Mouse (Mus musculus) heart, adult 2 months (tissue): Measurements from ENCODE around the gene Prrt2. TPM values are rescaled to one million over a fixed set of nuclear protein-coding genes. Genes with fewer than 3 reads are reported as not detected.

Source experiments
- DNase-seq, 2 experiments: peaks; one replicate each; pipeline ENCODE4 v3.0.0; 2021
- H3K27ac ChIP-seq: fragments of 200-600 bp; 2 replicates; pipeline ENCODE4 v1.8.1; 2022
- H3K27me3 ChIP-seq: fragments of 200-500 bp; 2 replicates; pipeline ENCODE4 v1.6.1; 2012; ENCODE audit warnings: mild to moderate bottlenecking, low read length, inconsistent platforms, mixed read lengths; ENCODE audit not compliant: control insufficient read depth, insufficient read depth
- H3K36me3 ChIP-seq: fragments of 200-500 bp; 2 replicates; pipeline ENCODE4 v1.6.1; 2012; ENCODE audit warnings: low read length, inconsistent platforms; ENCODE audit not compliant: control insufficient read depth, insufficient read depth
- H3K4me1 ChIP-seq: fragments of 200-500 bp; 2 replicates; pipeline ENCODE4 v1.6.1; 2011; ENCODE audit warnings: low read length; ENCODE audit not compliant: control insufficient read depth, insufficient read depth
- H3K4me3 ChIP-seq: fragments of 200-600 bp; 2 replicates; pipeline ENCODE4 v1.8.1; 2022
- H3K79me2 ChIP-seq: fragments of 200-500 bp; replicated peaks from 2 replicates; pipeline ENCODE4 v1.6.1; 2012; ENCODE audit warnings: mild to moderate bottlenecking, inconsistent platforms, low read length, moderate library complexity, mixed read lengths; ENCODE audit not compliant: control insufficient read depth, insufficient read depth
- H3K9ac ChIP-seq: fragments of 200-500 bp; 2 replicates; pipeline ENCODE4 v1.6.1; 2012; ENCODE audit warnings: low read depth, mild to moderate bottlenecking, control low read depth, inconsistent platforms, low read length, mixed read lengths
- CTCF ChIP-seq: fragments of 200-600 bp; IDR thresholded peaks from 2 replicates; pipeline ENCODE4 v1.8.1; 2022; ENCODE audit warnings: antibody characterized with exemption, mild to moderate bottlenecking, moderate library complexity
- EP300 ChIP-seq: fragments of 200-500 bp; IDR thresholded peaks from 2 replicates; pipeline ENCODE4 v1.6.1; 2011; ENCODE audit warnings: low read depth, low read length, control low read depth; ENCODE audit not compliant: insufficient read depth
- POLR2A ChIP-seq: fragments of 200-500 bp; IDR thresholded peaks from 2 replicates; pipeline ENCODE4 v1.6.1; 2011; ENCODE audit warnings: mild to moderate bottlenecking, low read depth, low read length, control low read depth; ENCODE audit not compliant: insufficient read depth
- WGBS: fragments of 180-500 bp; shearing (Covaris S2); methylation state at CpG from one replicate; pipeline ENCODE4 v1.1.7; 2018; 5-methylcytosine and 5-hydroxymethylcytosine counted together
- intact Hi-C: fragments of 180-260 bp; cut with DNase I; formaldehyde crosslinking; loops from one replicate; pipeline ENCODE4 v1.15.1; 2025
- polyA plus RNA-seq: library from polyadenylated mRNA; depleted of rRNA; stranded (reverse); fragments of >200 nt; gene quantifications from 2 replicates; pipeline ENCODE4 v1.2.3, GENCODE M21; 2012
- total RNA-seq, 2 experiments: library from RNA; stranded (reverse); gene quantifications; 2 replicates each; pipeline ENCODE4 v1.2.3; 2021

Prrt2 gene
- total and polyA plus RNA-seq, 3 experiments = 0.63 to 5.7 (median 0.77) TPM

- DNase-seq = no peak
- no peak overlapping the region for H3K9ac ChIP-seq
- H3K36me3 ChIP-seq = no peaks in the 10 kb centered on the region
- H3K27ac ChIP-seq = no peak overlapping the region
- TF ChIP-seq EP300 (no peak), POLR2A (no peak), CTCF (no peak)
- intact Hi-C loops = no loop called here
- H3K4me1 ChIP-seq = peaks cover 8% of the 10 kb centered on the region
- H3K4me3 ChIP-seq = no peak overlapping the region
- 67% methylated on average over 1 of the region's 1 CpGs for WGBS
- no peaks in the 10 kb centered on the region for H3K79me2 ChIP-seq
- H3K27me3 ChIP-seq = no peaks in the 10 kb centered on the region
These were observed 10.2 kb upstream of the Prrt2 start for GRCm38 (mm10) chr7:127031244-127031643.

- WGBS = 97% methylated on average over 1 of the region's 1 CpGs
- intact Hi-C loops = no loop called here
- H3K79me2 ChIP-seq = no peaks in the 10 kb centered on the region
- TF ChIP-seq EP300 (no peak), CTCF (no peak), POLR2A (no peak)
- H3K36me3 ChIP-seq = no peaks in the 10 kb centered on the region
- no peak overlapping the region for H3K4me3 ChIP-seq
- H3K4me1 ChIP-seq = peaks cover 8% of the 10 kb centered on the region
- H3K9ac ChIP-seq = no peak overlapping the region
- no peak overlapping the region for H3K27ac ChIP-seq
- H3K27me3 ChIP-seq = no peaks in the 10 kb centered on the region
- no peak for DNase-seq
These were observed 9.2 kb upstream of the Prrt2 start for GRCm38 (mm10) chr7:127030172-127030571.

DNA sequence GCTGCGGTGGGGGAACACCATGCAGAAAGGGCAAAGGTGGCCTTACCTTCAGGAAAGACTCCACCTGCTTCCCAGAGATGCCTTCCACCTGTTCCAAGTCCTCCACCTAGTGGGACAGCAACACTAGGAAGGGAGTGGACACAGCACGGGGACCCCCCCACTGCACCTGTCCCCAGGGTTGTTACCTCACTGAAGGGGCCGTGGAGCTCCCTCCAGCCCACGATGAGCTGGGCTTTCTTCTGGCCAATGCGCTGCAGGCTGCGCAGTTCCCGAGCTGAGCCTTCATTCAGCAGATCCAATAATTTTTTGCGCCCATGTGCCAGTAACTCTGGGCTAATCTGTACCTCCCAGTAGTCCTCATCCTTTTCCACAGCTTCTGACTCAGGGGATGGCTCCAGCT lies 6.9 kb upstream of the Prrt2 start:
- no peak for TF ChIP-seq EP300
- TF ChIP-seq CTCF = no peak
- TF ChIP-seq POLR2A = no peak
- peak overlapping the region; percentile 83 for H3K4me3 ChIP-seq
- H3K27ac ChIP-seq = peak overlapping the region; percentile 87
- intact Hi-C loops = loop anchor here (1.0 to 5.0 kb wide), 3 partner anchors 131 to 269 kb away; partner anchors contain the start of genes Mapk3 and Taok2
- peaks cover 3% of the 10 kb centered on the region; the same call in 1 of the 2 replicates for H3K36me3 ChIP-seq
- H3K4me1 ChIP-seq = peaks cover 9% of the 10 kb centered on the region
- no peaks in the 10 kb centered on the region for H3K79me2 ChIP-seq
- 56% methylated on average over 8 of the region's 8 CpGs for WGBS
- no peak for DNase-seq
- peak overlapping the region; percentile 76 for H3K9ac ChIP-seq
- no peaks in the 10 kb centered on the region for H3K27me3 ChIP-seq

DNA sequence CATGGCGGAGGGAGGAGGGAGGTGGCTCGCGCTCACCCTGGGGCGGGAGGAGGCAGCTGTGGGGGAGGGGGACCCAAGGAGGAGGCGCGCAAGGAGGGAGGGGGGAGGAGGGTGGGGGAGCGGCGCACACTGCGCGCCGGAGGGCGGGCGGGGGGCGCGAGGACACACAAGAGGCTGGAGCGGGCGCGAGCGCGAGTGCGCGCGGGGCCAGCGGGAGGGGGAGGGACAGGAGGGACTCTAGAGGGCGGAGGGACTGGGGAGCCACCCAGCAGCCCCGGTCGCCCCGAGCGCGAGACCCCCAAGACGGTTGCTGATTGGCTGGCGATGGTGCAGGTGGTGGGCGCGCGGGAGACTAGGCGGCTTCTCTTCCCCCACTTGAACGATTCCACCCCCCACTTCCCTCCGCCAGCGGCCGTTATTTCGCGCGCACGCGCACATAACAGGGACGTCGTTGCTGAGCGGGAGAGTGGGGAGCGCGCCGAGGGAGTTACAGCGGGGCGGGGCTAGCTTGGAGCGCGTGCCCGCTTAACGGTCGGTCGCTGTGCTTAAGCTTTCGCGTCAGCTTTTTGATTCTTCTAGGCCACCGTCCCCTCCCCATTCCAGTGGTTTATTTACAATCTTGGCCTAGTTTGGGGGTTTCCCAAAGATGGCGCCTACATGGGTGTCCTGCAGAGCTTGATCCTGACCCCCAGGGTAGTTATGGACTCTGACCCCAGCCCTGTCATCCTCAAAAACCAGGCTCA lies 6.1 kb upstream of the Prrt2 start, which contains the start of gene Maz:
TSS of gene Maz (minus strand) at position 54 of the 743 bp plus-strand sequence.
- DNase-seq = peak; percentile 99 to 100
- Histone ChIP-seq H3K4me3 (peak within 1 kb of the TSS; percentile 83), H3K79me2 (no peaks in the 10 kb centered on the region), H3K4me1 (peaks cover 9% of the 10 kb centered on the region), H3K9ac (peak within 1 kb of the TSS; percentile 98), H3K36me3 (peaks cover 3% of the 10 kb centered on the region; the same call in 1 of the 2 replicates), H3K27ac (peak within 1 kb of the TSS; percentile 92), H3K27me3 (no peaks in the 10 kb centered on the region)
- TF ChIP-seq CTCF = no peak
- TF ChIP-seq POLR2A = peak; percentile 97
- peak; percentile 78 for TF ChIP-seq EP300
- intact Hi-C loops = loop anchor here (1.0 to 5.0 kb wide), 3 partner anchors 130 to 268 kb away; partner anchors contain the start of genes Mapk3 and Taok2
- under 1% methylated on average over 48 of the region's 63 CpGs for WGBS

DNA sequence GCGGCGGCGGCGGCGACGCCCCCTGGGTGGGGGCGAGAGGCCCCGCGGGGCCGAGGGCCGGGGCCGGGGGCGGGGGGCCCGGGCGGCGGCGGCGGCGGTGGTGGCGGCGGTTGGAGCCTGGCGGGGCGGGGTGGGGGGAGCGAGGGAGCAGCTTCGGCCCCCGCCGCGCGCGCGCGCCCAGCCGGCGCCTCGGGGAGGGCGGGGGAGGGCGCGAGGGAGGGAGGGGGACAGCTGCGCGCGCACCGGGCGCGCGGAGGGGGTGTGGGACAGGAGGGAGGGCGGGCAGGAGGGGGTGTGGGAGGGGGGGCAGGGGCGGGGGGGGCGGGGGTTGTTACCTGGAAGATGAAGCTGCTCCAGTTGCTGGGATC lies 5.6 kb upstream of the Prrt2 start:
- TF ChIP-seq EP300 (no peak), CTCF (no peak), POLR2A (no peak)
- intact Hi-C loops = loop anchor here (5.0 kb wide), 2 partner anchors 129 to 144 kb away; partner anchors contain the start of gene Taok2
- H3K27me3 ChIP-seq = no peaks in the 10 kb centered on the region
- H3K36me3 ChIP-seq = peaks cover 3% of the 10 kb centered on the region; the same call in 1 of the 2 replicates
- peak overlapping the region; percentile 87 for H3K27ac ChIP-seq
- peak overlapping the region; percentile 98 for H3K9ac ChIP-seq
- H3K79me2 ChIP-seq = no peaks in the 10 kb centered on the region
- H3K4me3 ChIP-seq = no peak overlapping the region; the same call in 1 of the 2 replicates
- WGBS = 1% methylated on average over 16 of the region's 48 CpGs
- peak in 1 of 2 experiments; percentile 86 for DNase-seq
- peaks cover 9% of the 10 kb centered on the region for H3K4me1 ChIP-seq

DNA sequence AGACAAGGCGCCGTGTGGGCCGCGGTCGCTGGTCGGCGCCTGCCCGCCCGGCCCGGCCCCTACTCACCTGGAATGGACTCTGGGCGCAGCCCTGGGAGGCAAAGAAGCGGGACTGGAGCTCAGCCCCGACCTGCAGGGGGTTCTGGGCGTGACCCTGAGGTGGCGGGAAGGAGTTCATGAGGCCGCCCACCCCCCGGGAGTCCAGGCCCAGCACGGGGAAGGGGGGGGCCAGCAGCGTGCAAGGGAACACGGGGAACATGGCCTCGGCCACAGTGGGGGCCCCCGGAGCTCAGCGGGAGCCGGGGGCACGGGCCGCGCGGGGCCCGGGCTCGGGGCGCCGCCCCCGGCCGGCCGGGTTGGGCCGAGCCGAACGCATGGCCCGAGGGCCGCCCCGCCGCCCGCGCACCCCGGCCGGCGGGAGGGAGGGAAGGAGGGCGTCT lies 5.2 kb upstream of the Prrt2 start:
- Histone ChIP-seq H3K27ac (peak overlapping the region; percentile 92), H3K79me2 (no peaks in the 10 kb centered on the region), H3K9ac (peak overlapping the region; percentile 98), H3K4me1 (peaks cover 10% of the 10 kb centered on the region), H3K27me3 (no peaks in the 10 kb centered on the region), H3K36me3 (peaks cover 3% of the 10 kb centered on the region; the same call in 1 of the 2 replicates), H3K4me3 (peak overlapping the region; percentile 56)
- DNase-seq = peak; percentile 79 to 81
- intact Hi-C loops = loop anchor here (5.0 kb wide), 2 partner anchors 129 to 144 kb away; partner anchors contain the start of gene Taok2
- WGBS = 0% methylated on average over 31 of the region's 48 CpGs
- no peak for TF ChIP-seq CTCF
- TF ChIP-seq EP300 = no peak
- TF ChIP-seq POLR2A = no peak
